Mouse (Mus musculus): ENCODE data around the gene Prrg3.

DNA sequence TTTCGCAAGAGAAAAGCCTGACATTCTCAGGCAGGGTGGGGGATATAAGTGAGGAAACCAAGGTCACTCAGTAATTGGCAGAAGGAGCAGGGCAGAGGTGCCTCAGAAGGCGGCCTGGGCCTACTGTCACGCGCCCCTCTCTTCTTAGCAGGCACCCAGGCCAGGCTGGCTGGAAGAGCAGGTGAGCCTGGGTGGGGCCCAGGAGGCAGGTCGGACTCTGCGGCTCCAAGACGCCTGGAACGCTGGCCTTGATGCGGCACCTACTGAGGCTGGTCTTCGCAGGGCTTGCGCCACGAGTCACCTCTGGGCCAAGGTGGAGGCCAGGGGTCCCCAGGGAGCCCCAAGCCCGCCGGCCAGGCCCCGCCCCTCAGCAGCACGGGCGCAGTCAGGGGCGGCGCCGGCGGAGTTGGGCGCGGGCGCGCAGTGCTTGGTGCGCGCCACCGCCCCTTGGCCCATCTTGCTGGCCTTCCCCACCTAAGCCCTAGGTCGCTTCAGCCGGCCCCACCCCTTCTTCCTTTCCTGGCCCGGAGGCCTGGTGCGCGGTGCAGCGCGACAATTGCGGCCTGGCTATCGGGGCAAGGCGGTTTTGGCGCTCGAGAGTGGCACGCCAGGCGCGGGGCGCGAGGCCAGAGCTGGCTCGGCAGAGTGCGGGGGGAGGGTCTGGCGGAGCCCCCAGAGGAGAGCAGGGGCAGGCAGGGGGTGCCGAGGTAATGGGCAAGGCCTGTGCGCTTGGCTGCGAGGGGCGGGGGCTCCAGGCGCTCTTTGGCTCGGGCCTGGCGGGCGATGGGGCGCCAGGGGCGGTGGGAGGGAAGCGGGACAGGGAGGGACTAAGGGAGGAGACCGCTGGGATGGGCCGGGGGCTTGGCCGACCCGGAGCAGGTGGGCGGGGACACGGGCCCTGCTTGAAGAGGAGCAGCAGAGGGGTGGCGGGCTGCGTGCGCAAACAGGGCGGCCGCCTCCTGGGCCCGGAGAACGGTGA, at the start of gene Prrg3:
- TF ChIP-seq CTCF (IDR thresholded peaks at IDR 0.05; ENCODE audit: extremely low read depth, insufficient read depth, insufficient read length, insufficient replicate concordance) = no peak
- TF ChIP-seq POLR2A (IDR thresholded peaks at IDR 0.05; ENCODE audit: low read depth, low read length) = no peak

Data from spleen, adult 2 months (tissue).